Mouse (Mus musculus) intestine, postnatal 0 days (tissue): ENCODE measurements at regions not wholly inside any gene's neighbourhood (a gene's known extent, or its start where the extent isn't known, plus 50 kb on each side); places are given as distances from the start of the nearest gene placed in this dataset.

ENCODE experiments used
- ATAC-seq: fragments of 200-750 bp; cut with Nextera tagmentation; 2 replicates; pipeline ENCODE4 v1.8.0; 2017; ENCODE audit warnings: mild to moderate bottlenecking, moderate TSS enrichment, moderate library complexity
- H3K27ac ChIP-seq: fragments of 300-500 bp; sonication (generic); 2 replicates; pipeline ENCODE4 v1.5.1; 2014; ENCODE audit warnings: mild to moderate bottlenecking, low read depth, low read length, moderate library complexity
- H3K27me3 ChIP-seq: fragments of 300-500 bp; sonication (generic); replicated peaks from 2 replicates; pipeline ENCODE4 v1.6.1; 2014; ENCODE audit warnings: low read length, mixed read lengths; ENCODE audit not compliant: control insufficient read depth, insufficient read depth
- H3K36me3 ChIP-seq: fragments of 300-500 bp; sonication (generic); 2 replicates; pipeline ENCODE4 v1.6.1; 2014; ENCODE audit warnings: mild to moderate bottlenecking, moderate library complexity; ENCODE audit not compliant: control insufficient read depth, insufficient read depth
- H3K4me1 ChIP-seq: fragments of 300-500 bp; sonication (generic); replicated peaks from 2 replicates; pipeline ENCODE4 v1.6.1; 2014; ENCODE audit warnings: antibody characterized with exemption, low read length, mixed read lengths; ENCODE audit not compliant: control insufficient read depth, insufficient read depth
- H3K4me2 ChIP-seq: fragments of 300-500 bp; sonication (generic); replicated peaks from 2 replicates; pipeline ENCODE4 v1.6.1; 2014; ENCODE audit warnings: low read depth, mild to moderate bottlenecking, moderate library complexity
- H3K4me3 ChIP-seq: fragments of 300-500 bp; sonication (generic); 2 replicates; pipeline ENCODE4 v1.5.1; 2014; ENCODE audit warnings: low read depth, low read length
- H3K9ac ChIP-seq: fragments of 300-500 bp; sonication (generic); 2 replicates; pipeline ENCODE4 v1.6.1; 2014; ENCODE audit warnings: mild to moderate bottlenecking, low read depth, low read length
- H3K9me3 ChIP-seq: fragments of 300-500 bp; sonication (generic); 2 replicates; pipeline ENCODE4 v1.6.1; 2016; ENCODE audit warnings: mixed run types; ENCODE audit not compliant: control insufficient read depth
- CTCF ChIP-seq: sonication (generic); IDR thresholded peaks from 2 replicates; pipeline ENCODE4 v1.5.1; 2016; ENCODE audit warnings: low read depth, mild to moderate bottlenecking, control low read depth, antibody characterized with exemption, moderate library complexity
- WGBS: fragments of 180-500 bp; shearing (Covaris S2); extraction: QIAGEN DNeasy Blood & Tissue Kit; methylation state at CpG from one replicate; pipeline ENCODE4 v1.1.7; 2014; 5-methylcytosine and 5-hydroxymethylcytosine counted together

DNA sequence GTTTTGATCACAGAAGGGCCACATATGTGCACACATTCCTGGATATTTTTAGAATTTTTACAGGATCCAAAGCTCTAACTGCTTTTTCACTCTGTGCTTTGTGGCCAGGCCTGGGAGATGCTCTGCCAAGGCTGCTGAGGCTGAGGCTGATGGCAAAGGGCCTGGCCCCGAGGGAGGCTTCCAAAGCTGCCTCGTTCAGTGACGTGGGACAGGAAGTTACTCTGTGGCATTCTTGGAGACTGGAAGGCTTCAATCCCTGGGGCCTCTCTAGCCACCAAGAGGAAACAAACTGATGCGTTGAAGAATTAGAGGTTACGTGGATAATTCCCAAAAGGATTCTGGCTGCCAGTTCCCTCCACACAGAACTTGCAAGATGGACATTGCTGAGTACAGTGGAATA, 112.8 kb downstream of the Sec61b start:
- Histone ChIP-seq H3K9ac (no peak overlapping the region), H3K4me1 (no peaks in the 10 kb centered on the region), H3K9me3 (no peaks in the 10 kb centered on the region), H3K36me3 (no peaks in the 10 kb centered on the region), H3K4me3 (no peak overlapping the region), H3K27ac (no peak overlapping the region), H3K4me2 (no peak overlapping the region), H3K27me3 (no peaks in the 10 kb centered on the region)
- ATAC-seq: no peak
- no peak for TF ChIP-seq CTCF
- 64% methylated on average over 5 of the region's 5 CpGs for WGBS

- Histone ChIP-seq H3K4me2 (no peak overlapping the region), H3K9ac (no peak overlapping the region), H3K4me1 (no peaks in the 10 kb centered on the region), H3K27ac (no peak overlapping the region), H3K36me3 (no peaks in the 10 kb centered on the region), H3K27me3 (no peaks in the 10 kb centered on the region), H3K9me3 (no peaks in the 10 kb centered on the region), H3K4me3 (no peak overlapping the region)
- no peak for ATAC-seq
- WGBS: 89% methylated on average over 11 of the region's 11 CpGs
- no peak for TF ChIP-seq CTCF
These were observed 118.0 kb downstream of the Sec61b start for GRCm38 (mm10) chr4:47592271-47592986.

GRCm38 (mm10) chr4:47593155-47593554, 118.7 kb downstream of the Sec61b start:
- whole genome bisulfite sequencing: 76% methylated on average over 7 of the region's 7 CpGs
- no peak overlapping the region for H3K27ac ChIP-seq
- H3K9me3 ChIP-seq: no peaks in the 10 kb centered on the region
- H3K36me3 ChIP-seq: no peaks in the 10 kb centered on the region
- no peaks in the 10 kb centered on the region for H3K4me1 ChIP-seq
- H3K9ac ChIP-seq: no peak overlapping the region
- no peak for ATAC-seq
- TF ChIP-seq CTCF: no peak
- no peaks in the 10 kb centered on the region for H3K27me3 ChIP-seq
- no peak overlapping the region for H3K4me2 ChIP-seq
- no peak overlapping the region for H3K4me3 ChIP-seq

- no peaks in the 10 kb centered on the region for H3K27me3 ChIP-seq
- H3K4me1 ChIP-seq: no peaks in the 10 kb centered on the region
- WGBS: 91% methylated on average over 6 of the region's 6 CpGs
- H3K4me3 ChIP-seq: no peak overlapping the region
- no peak overlapping the region for H3K27ac ChIP-seq
- no peak for ATAC-seq
- no peak for TF ChIP-seq CTCF
- H3K9me3 ChIP-seq: no peaks in the 10 kb centered on the region
- H3K9ac ChIP-seq: no peak overlapping the region
- H3K36me3 ChIP-seq: no peaks in the 10 kb centered on the region
- H3K4me2 ChIP-seq: no peak overlapping the region
These were observed 119.7 kb downstream of the Sec61b start for GRCm38 (mm10) chr4:47594171-47594570.

DNA sequence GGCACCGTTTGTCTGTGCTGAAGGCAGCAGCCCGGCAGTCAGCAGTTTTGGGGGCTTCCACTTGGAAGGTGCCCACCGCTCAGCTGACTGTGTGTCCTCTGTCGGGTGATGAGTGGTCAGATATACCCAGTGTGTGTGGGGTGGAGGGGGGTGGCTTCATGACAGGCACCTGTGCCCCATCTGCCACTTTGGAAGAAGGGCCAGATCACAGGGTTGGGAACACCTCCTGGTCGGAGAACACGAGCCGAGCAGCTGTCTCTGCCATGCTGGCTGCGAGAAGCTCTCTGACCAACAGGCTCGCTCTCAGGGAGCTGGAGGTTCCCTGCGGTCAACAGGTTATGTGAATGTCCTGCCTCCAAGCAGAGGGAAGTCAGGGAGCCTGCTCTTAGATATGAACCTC, 121.4 kb downstream of the Sec61b start:
- H3K4me3 ChIP-seq: no peak overlapping the region
- H3K9me3 ChIP-seq: no peaks in the 10 kb centered on the region
- no peak overlapping the region for H3K4me2 ChIP-seq
- H3K9ac ChIP-seq: no peak overlapping the region
- H3K4me1 ChIP-seq: no peaks in the 10 kb centered on the region
- ATAC-seq: no peak
- 83% methylated on average over 10 of the region's 10 CpGs for WGBS
- H3K27me3 ChIP-seq: no peaks in the 10 kb centered on the region
- no peaks in the 10 kb centered on the region for H3K36me3 ChIP-seq
- no peak overlapping the region for H3K27ac ChIP-seq
- no peak for TF ChIP-seq CTCF

- no peak for TF ChIP-seq CTCF
- H3K27ac ChIP-seq: no peak overlapping the region
- no peak overlapping the region for H3K4me3 ChIP-seq
- ATAC-seq: no peak
- H3K27me3 ChIP-seq: no peaks in the 10 kb centered on the region
- 64% methylated on average over 7 of the region's 7 CpGs for WGBS
- H3K4me1 ChIP-seq: no peaks in the 10 kb centered on the region
- no peak overlapping the region for H3K4me2 ChIP-seq
- H3K9ac ChIP-seq: no peak overlapping the region
- H3K9me3 ChIP-seq: no peaks in the 10 kb centered on the region
- H3K36me3 ChIP-seq: no peaks in the 10 kb centered on the region
These were observed 123.1 kb downstream of the Sec61b start for GRCm38 (mm10) chr4:47597586-47597985.

DNA sequence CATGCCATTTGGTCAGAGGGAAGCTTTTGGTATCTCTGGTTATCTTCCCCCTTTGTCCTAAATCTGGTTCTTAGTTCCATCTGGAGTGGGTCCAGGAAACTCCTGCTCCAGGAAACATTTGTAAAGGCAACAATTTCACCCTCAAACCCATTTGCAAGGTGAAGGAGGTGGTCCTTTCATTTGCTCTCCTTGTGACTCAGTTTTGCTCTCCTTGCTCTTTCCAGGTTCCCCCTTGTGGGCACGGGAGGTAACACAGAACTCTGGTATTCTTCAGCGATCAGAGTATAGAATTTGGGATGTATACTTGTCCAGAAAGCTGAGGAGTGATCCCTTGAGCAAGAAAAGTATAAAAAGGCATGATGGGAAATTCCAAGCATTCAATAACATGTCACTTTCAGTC, 123.8 kb downstream of the Sec61b start:
- H3K9me3 ChIP-seq: no peaks in the 10 kb centered on the region
- peak; percentile 73 for TF ChIP-seq CTCF
- H3K27ac ChIP-seq: no peak overlapping the region
- no peak overlapping the region for H3K9ac ChIP-seq
- H3K27me3 ChIP-seq: no peaks in the 10 kb centered on the region
- no peak overlapping the region for H3K4me2 ChIP-seq
- no peak for ATAC-seq
- H3K4me3 ChIP-seq: no peak overlapping the region
- 37% methylated on average over 2 of the region's 2 CpGs for WGBS
- no peaks in the 10 kb centered on the region for H3K36me3 ChIP-seq
- H3K4me1 ChIP-seq: no peaks in the 10 kb centered on the region
